Mouse (Mus musculus): ENCODE data around the gene Arhgap18. TPM values are rescaled to one million over a fixed set of nuclear protein-coding genes. Genes with fewer than 3 reads are reported as not detected.

Gene Arhgap18
- polyA plus RNA-seq (2015; fragmentation: Nextera tagmentation; extraction: Ambion mirVana), result 42.1 and 45.4 TPM in 2 replicates

GRCm38 (mm10) chr10:26752929-26753567 is at the start of gene Arhgap18:
TSS of gene Arhgap18 (plus strand) at chr10:26753421.
- Histone ChIP-seq H3K4me2 (ENCODE audit: low read length) (no peak within 1 kb of the TSS), H3K27me3 (ENCODE audit: insufficient read depth, low read length) (no peaks in the 10 kb centered on the region), H3K9me3 (replicated peaks; ENCODE audit: low read length) (no peaks in the 10 kb centered on the region), H3K27ac (0 out of 2 replicates have a peak within 1 kb of the TSS, but pooled peaks have one; percentile 31), H3K4me3 (replicated peaks; ENCODE audit: low read depth, low read length) (no peak within 1 kb of the TSS), H3K4me1 (replicated peaks; ENCODE audit: insufficient read depth, low read length) (0 out of 2 replicates have a peak, but pooled peaks cover 3% of the 10 kb centered on the region), H3K9ac (ENCODE audit: low read depth, low read length) (no peak within 1 kb of the TSS), H3K36me3 (ENCODE audit: insufficient read depth, low read length) (no peaks in the 10 kb centered on the region)
- DNase-seq (ENCODE audit: low spot score), result peak; percentile 46
- 73% methylated on average over 11 of the region's 11 CpGs for WGBS
- peak; percentile 62; the same call in 1 of the 2 replicates for ATAC-seq (replicated peaks; ENCODE audit: low FRiP score, low read depth)
- peak; percentile 43; the same call in 1 of the 2 replicates for TF ChIP-seq CTCF (IDR thresholded peaks at IDR 0.05; ENCODE audit: low read depth)

GRCm38 (mm10) chr10:26710458-26711011 is 42.7 kb upstream of the Arhgap18 start:
- Histone ChIP-seq H3K27ac (no peak overlapping the region), H3K4me2 (ENCODE audit: low read length) (no peak overlapping the region), H3K36me3 (ENCODE audit: insufficient read depth, low read length) (no peaks in the 10 kb centered on the region), H3K9me3 (replicated peaks; ENCODE audit: low read length) (no peaks in the 10 kb centered on the region), H3K9ac (ENCODE audit: low read depth, low read length) (no peak overlapping the region), H3K4me3 (replicated peaks; ENCODE audit: low read depth, low read length) (no peak overlapping the region), H3K4me1 (replicated peaks; ENCODE audit: insufficient read depth, low read length) (no peaks in the 10 kb centered on the region), H3K27me3 (ENCODE audit: insufficient read depth, low read length) (no peaks in the 10 kb centered on the region)
- no peak for TF ChIP-seq CTCF (IDR thresholded peaks at IDR 0.05; ENCODE audit: low read depth)
- ATAC-seq (replicated peaks; ENCODE audit: low FRiP score, low read depth), result no peak
- no peak for DNase-seq (ENCODE audit: low spot score)
- 93% methylated on average over 7 of the region's 7 CpGs for WGBS

DNA sequence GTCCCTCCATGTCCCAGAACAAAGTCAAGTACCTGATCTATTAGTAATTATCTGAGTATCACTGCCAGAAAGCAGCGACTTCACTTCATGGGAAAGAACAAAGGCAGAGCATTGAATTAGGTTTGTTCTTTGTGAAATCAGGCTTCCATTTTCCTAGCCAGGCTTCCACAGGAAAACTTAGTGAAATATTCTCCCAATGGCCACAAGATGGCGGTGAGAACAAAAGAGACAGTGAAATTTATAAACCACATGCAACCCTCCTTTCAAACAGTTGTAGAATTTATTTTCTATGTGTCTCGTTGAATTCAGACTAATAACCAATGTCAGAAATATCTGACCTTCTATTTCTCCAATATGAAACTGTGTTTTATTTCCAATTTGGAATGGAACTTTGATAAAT is 42.2 kb upstream of the Arhgap18 start:
- no peaks in the 10 kb centered on the region for H3K4me1 ChIP-seq (replicated peaks; ENCODE audit: insufficient read depth, low read length)
- no peaks in the 10 kb centered on the region for H3K36me3 ChIP-seq (ENCODE audit: insufficient read depth, low read length)
- TF ChIP-seq CTCF (IDR thresholded peaks at IDR 0.05; ENCODE audit: low read depth), result peak; percentile 88
- H3K4me3 ChIP-seq (replicated peaks; ENCODE audit: low read depth, low read length), result no peak overlapping the region
- H3K9ac ChIP-seq (ENCODE audit: low read depth, low read length), result no peak overlapping the region
- H3K9me3 ChIP-seq (replicated peaks; ENCODE audit: low read length), result no peaks in the 10 kb centered on the region
- H3K4me2 ChIP-seq (ENCODE audit: low read length), result no peak overlapping the region
- no peak overlapping the region for H3K27ac ChIP-seq
- DNase-seq (ENCODE audit: low spot score) (peak; percentile 84), ATAC-seq (replicated peaks; ENCODE audit: low FRiP score, low read depth) (no peak)
- WGBS, result 2% methylated on average over 3 of the region's 3 CpGs
- no peaks in the 10 kb centered on the region for H3K27me3 ChIP-seq (ENCODE audit: insufficient read depth, low read length)

- no peak overlapping the region for H3K27ac ChIP-seq
- no peaks in the 10 kb centered on the region for H3K9me3 ChIP-seq (replicated peaks; ENCODE audit: low read length)
- no peak for DNase-seq (ENCODE audit: low spot score)
- H3K4me1 ChIP-seq (replicated peaks; ENCODE audit: insufficient read depth, low read length), result no peaks in the 10 kb centered on the region
- no peak overlapping the region for H3K9ac ChIP-seq (ENCODE audit: low read depth, low read length)
- H3K4me2 ChIP-seq (ENCODE audit: low read length), result no peak overlapping the region
- WGBS, result 27% methylated on average over 3 of the region's 3 CpGs
- no peak overlapping the region for H3K4me3 ChIP-seq (replicated peaks; ENCODE audit: low read depth, low read length)
- H3K36me3 ChIP-seq (ENCODE audit: insufficient read depth, low read length), result no peaks in the 10 kb centered on the region
- no peak for ATAC-seq (replicated peaks; ENCODE audit: low FRiP score, low read depth)
- TF ChIP-seq CTCF (IDR thresholded peaks at IDR 0.05; ENCODE audit: low read depth), result no peak
- no peaks in the 10 kb centered on the region for H3K27me3 ChIP-seq (ENCODE audit: insufficient read depth, low read length)
Observed at GRCm38 (mm10) chr10:26713986-26714385, 39.2 kb upstream of the Arhgap18 start.

- no peak overlapping the region for H3K4me2 ChIP-seq (ENCODE audit: low read length)
- WGBS, result 92% methylated on average over 2 of the region's 2 CpGs
- no peak for ATAC-seq (replicated peaks; ENCODE audit: low FRiP score, low read depth)
- no peaks in the 10 kb centered on the region for H3K36me3 ChIP-seq (ENCODE audit: insufficient read depth, low read length)
- no peak overlapping the region for H3K9ac ChIP-seq (ENCODE audit: low read depth, low read length)
- no peaks in the 10 kb centered on the region for H3K27me3 ChIP-seq (ENCODE audit: insufficient read depth, low read length)
- H3K9me3 ChIP-seq (replicated peaks; ENCODE audit: low read length), result no peaks in the 10 kb centered on the region
- H3K4me1 ChIP-seq (replicated peaks; ENCODE audit: insufficient read depth, low read length), result no peaks in the 10 kb centered on the region
- DNase-seq (ENCODE audit: low spot score), result no peak
- no peak overlapping the region for H3K4me3 ChIP-seq (replicated peaks; ENCODE audit: low read depth, low read length)
- no peak overlapping the region for H3K27ac ChIP-seq
- TF ChIP-seq CTCF (IDR thresholded peaks at IDR 0.05; ENCODE audit: low read depth), result no peak
Observed at GRCm38 (mm10) chr10:26724704-26725103, 28.5 kb upstream of the Arhgap18 start.

DNA sequence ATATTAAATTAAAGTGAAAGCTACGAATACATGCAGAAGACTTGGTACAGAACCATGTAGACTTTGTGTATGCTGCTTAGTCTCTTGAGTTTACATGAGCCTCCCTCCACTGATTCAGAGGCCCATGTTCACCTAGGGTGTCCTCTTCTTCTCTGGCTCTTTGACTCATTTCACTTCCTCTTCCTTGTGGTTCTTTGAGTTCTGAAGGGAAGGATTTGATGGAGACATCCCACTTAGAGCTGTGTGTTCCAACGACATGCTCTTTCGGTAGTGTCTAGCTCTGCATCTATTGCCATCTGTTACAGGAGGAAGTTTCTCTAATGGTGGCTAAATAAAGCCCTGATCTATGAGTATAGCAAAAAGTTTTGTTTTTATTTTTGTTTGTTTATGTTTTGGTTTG is 28.0 kb upstream of the Arhgap18 start:
- TF ChIP-seq CTCF (IDR thresholded peaks at IDR 0.05; ENCODE audit: low read depth), result no peak
- no peak overlapping the region for H3K27ac ChIP-seq
- H3K4me2 ChIP-seq (ENCODE audit: low read length), result no peak overlapping the region
- DNase-seq (ENCODE audit: low spot score) (no peak), ATAC-seq (replicated peaks; ENCODE audit: low FRiP score, low read depth) (no peak)
- 95% methylated on average over 3 of the region's 3 CpGs for WGBS
- H3K4me1 ChIP-seq (replicated peaks; ENCODE audit: insufficient read depth, low read length), result no peaks in the 10 kb centered on the region
- H3K9ac ChIP-seq (ENCODE audit: low read depth, low read length), result no peak overlapping the region
- no peaks in the 10 kb centered on the region for H3K9me3 ChIP-seq (replicated peaks; ENCODE audit: low read length)
- H3K36me3 ChIP-seq (ENCODE audit: insufficient read depth, low read length), result no peaks in the 10 kb centered on the region
- no peaks in the 10 kb centered on the region for H3K27me3 ChIP-seq (ENCODE audit: insufficient read depth, low read length)
- H3K4me3 ChIP-seq (replicated peaks; ENCODE audit: low read depth, low read length), result no peak overlapping the region

All from kidney, postnatal 0 days (tissue).